Mouse (Mus musculus): Measurements from ENCODE around the gene Pttg1ip. TPM values are rescaled to one million over a fixed set of nuclear protein-coding genes. Genes with fewer than 3 reads are reported as not detected.
A peak's percentile ranks its signal among the peaks of the same experiment; 100 is the strongest.

Gene Pttg1ip
- polyA plus RNA-seq, 1 experiment from 2014 or later = 145 TPM

DNA sequence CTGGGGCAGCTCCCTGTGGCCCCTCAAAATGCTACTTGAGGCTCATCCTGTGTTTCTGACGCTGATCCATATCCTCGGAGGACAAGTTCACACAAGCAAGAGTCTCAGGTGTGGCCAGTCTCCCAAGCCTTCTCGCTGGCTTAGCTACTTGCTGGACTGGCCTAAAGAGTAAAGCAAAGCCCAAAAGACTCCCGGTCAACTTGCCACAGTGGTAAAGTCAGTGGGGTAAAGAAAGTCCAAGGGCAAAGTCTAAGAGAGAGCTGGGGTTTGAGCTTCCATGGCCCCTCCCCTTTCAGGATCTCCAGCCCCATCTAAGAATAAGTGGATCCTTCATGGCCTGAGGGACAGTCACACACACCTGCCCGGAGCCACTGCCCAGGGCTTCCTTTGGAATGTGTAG lies 29.4 kb upstream of the Pttg1ip start:
- Histone ChIP-seq H3K4me3 (no peak overlapping the region), H3K27me3 (no peaks in the 10 kb centered on the region), H3K9me3 (no peaks in the 10 kb centered on the region), H3K27ac (no peak overlapping the region), H3K9ac (no peak overlapping the region), H3K4me2 (no peak overlapping the region), H3K4me1 (no peaks in the 10 kb centered on the region), H3K36me3 (no peaks in the 10 kb centered on the region)
- 78% methylated on average over 5 of the region's 5 CpGs for WGBS
- ATAC-seq (ENCODE audit: insufficient number of reproducible peaks, low FRiP score, low TSS enrichment, low read depth) = no peak

DNA sequence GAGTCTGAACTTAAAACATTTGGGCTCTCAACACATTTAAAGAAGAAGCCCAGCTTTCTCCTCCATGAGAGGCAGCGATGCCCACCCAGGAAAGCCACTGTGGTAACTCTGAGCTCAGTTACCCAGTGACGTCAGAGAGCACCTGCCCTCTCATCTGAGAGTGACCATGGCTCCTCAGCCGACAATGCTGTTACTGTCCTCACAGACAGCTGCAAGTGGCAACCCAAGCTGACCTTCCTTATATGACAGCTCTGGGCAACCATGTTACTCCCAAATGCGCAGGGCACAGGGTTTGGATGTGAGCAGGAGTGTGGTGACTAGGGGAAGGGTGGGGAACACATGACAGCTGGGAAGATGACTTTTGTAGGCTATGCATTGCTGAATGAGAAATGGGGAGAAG lies 28.2 kb upstream of the Pttg1ip start:
- Histone ChIP-seq H3K27me3 (no peaks in the 10 kb centered on the region), H3K27ac (no peak overlapping the region), H3K4me3 (no peak overlapping the region), H3K4me1 (no peaks in the 10 kb centered on the region), H3K4me2 (no peak overlapping the region), H3K9ac (no peak overlapping the region), H3K36me3 (no peaks in the 10 kb centered on the region), H3K9me3 (no peaks in the 10 kb centered on the region)
- 80% methylated on average over 4 of the region's 4 CpGs for WGBS
- ATAC-seq (ENCODE audit: insufficient number of reproducible peaks, low FRiP score, low TSS enrichment, low read depth) = no peak

DNA sequence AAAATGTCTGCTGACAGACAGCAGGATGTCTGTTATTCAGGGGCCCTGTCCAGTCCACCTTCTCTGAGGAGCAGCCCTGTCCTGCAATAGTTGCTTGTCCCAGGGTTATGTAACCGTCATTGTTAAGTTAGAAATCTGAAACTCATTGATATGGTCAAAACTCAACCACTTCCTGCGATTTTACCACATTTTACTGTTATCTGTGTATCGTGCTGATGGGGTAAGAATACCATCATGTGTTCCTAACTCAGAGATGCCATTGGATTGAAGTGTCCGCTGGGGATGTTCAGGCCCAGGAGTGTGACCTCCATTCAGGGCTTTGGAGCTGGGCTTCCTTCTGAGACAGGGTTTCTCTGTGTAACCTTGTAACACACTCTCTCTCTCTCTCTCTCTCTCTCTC lies 26.6 kb upstream of the Pttg1ip start:
- ATAC-seq (ENCODE audit: insufficient number of reproducible peaks, low FRiP score, low TSS enrichment, low read depth) = no peak
- WGBS = 80% methylated on average over 4 of the region's 4 CpGs
- no peak overlapping the region for H3K4me3 ChIP-seq
- no peaks in the 10 kb centered on the region for H3K4me1 ChIP-seq
- no peaks in the 10 kb centered on the region for H3K9me3 ChIP-seq
- H3K27ac ChIP-seq = no peak overlapping the region
- H3K9ac ChIP-seq = no peak overlapping the region
- H3K27me3 ChIP-seq = no peaks in the 10 kb centered on the region
- no peaks in the 10 kb centered on the region for H3K36me3 ChIP-seq
- no peak overlapping the region for H3K4me2 ChIP-seq

DNA sequence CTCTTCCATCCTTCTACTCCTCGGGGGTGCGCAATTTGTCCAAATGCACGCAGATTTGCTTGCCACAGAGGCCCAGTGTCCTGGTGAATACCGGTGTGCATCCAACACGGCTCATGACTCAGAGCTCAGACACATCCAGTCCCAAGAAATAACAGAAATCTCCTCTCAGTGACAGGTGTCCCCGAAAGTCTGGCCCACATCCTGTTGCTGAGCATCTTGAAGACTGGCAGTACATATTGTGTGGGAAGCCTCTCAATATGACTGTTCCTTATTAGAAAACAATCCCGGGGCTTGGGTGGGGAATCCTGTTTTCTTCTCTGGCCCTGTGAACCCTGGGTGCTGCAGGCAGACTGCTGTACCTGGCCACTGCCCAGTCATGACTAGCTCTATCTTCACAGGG lies 24.9 kb upstream of the Pttg1ip start:
- no peak overlapping the region for H3K4me2 ChIP-seq
- H3K36me3 ChIP-seq = no peaks in the 10 kb centered on the region
- 91% methylated on average over 7 of the region's 7 CpGs for WGBS
- H3K27ac ChIP-seq = no peak overlapping the region
- no peaks in the 10 kb centered on the region for H3K9me3 ChIP-seq
- H3K4me3 ChIP-seq = no peak overlapping the region
- H3K4me1 ChIP-seq = no peaks in the 10 kb centered on the region
- no peaks in the 10 kb centered on the region for H3K27me3 ChIP-seq
- no peak for ATAC-seq (ENCODE audit: insufficient number of reproducible peaks, low FRiP score, low TSS enrichment, low read depth)
- H3K9ac ChIP-seq = no peak overlapping the region

DNA sequence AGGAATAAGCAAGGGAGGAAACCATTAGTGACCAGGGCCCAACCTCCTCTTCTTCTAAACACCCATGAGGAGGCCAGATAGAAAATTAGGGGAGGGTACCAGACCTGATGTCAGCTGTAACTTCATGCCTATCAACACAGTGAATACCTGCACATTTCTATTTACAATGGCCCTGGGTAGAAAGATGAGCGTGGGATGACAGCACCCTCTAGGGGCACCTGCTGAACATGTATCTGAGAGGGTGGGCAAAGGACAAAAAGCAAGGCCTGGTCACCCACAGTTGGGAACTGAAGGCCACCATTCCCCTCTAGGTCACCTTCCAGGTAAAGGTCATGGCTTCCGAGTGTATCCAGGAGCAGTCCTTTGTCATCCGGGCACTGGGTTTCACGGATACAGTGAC lies 23.9 kb upstream of the Pttg1ip start:
- Histone ChIP-seq H3K4me1 (no peaks in the 10 kb centered on the region), H3K4me2 (no peak overlapping the region), H3K4me3 (no peak overlapping the region), H3K27me3 (no peaks in the 10 kb centered on the region), H3K9ac (no peak overlapping the region), H3K36me3 (no peaks in the 10 kb centered on the region), H3K27ac (no peak overlapping the region), H3K9me3 (no peaks in the 10 kb centered on the region)
- no peak for ATAC-seq (ENCODE audit: insufficient number of reproducible peaks, low FRiP score, low TSS enrichment, low read depth)
- 93% methylated on average over 4 of the region's 4 CpGs for WGBS

DNA sequence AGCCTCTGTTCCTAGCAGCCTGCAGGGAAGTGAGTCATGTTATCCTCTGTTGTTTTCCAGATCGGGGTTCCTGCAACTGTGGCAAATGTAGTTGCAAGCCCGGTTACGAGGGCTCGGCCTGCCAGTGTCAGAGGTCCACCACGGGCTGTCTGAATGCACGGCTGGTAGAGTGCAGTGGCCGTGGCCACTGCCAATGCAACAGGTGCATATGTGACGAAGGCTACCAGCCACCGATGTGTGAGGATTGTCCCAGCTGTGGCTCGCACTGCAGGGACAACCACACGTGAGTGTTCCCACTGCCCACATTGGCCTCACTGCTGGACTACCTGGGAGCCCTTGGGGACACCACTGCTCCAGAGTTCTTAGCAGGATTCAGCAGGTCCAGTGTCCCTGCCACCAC lies 21.4 kb upstream of the Pttg1ip start:
- no peak overlapping the region for H3K9ac ChIP-seq
- no peaks in the 10 kb centered on the region for H3K36me3 ChIP-seq
- 84% methylated on average over 11 of the region's 11 CpGs for WGBS
- no peaks in the 10 kb centered on the region for H3K4me1 ChIP-seq
- H3K27me3 ChIP-seq = no peaks in the 10 kb centered on the region
- no peak overlapping the region for H3K4me3 ChIP-seq
- H3K9me3 ChIP-seq = no peaks in the 10 kb centered on the region
- ATAC-seq (ENCODE audit: insufficient number of reproducible peaks, low FRiP score, low TSS enrichment, low read depth) = no peak
- no peak overlapping the region for H3K4me2 ChIP-seq
- no peak overlapping the region for H3K27ac ChIP-seq

DNA sequence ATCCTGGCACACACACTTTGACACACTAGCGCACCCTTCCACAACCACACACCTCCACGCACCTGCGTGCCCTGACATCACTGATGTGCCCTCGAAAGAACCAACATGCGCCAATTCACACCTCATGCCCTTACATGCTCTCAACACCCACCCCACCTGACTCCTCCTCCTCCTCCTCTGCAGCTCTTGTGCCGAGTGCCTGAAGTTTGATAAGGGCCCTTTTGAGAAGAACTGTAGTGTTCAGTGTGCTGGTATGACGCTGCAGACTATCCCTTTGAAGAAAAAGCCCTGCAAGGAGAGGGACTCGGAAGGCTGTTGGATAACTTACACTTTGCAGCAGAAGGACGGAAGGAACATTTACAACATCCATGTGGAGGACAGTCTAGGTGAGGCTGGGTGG lies 20.7 kb upstream of the Pttg1ip start:
- Histone ChIP-seq H3K4me2 (no peak overlapping the region), H3K36me3 (no peaks in the 10 kb centered on the region), H3K4me1 (no peaks in the 10 kb centered on the region), H3K9me3 (no peaks in the 10 kb centered on the region), H3K27ac (no peak overlapping the region), H3K27me3 (no peaks in the 10 kb centered on the region), H3K9ac (no peak overlapping the region), H3K4me3 (no peak overlapping the region)
- 85% methylated on average over 9 of the region's 9 CpGs for WGBS
- ATAC-seq (ENCODE audit: insufficient number of reproducible peaks, low FRiP score, low TSS enrichment, low read depth) = no peak

- 75% methylated on average over 2 of the region's 2 CpGs for WGBS
- H3K9me3 ChIP-seq = no peaks in the 10 kb centered on the region
- H3K4me3 ChIP-seq = no peak overlapping the region
Observed at GRCm38 (mm10) chr10:77561508-77561907, 20.0 kb upstream of the Pttg1ip start.

GRCm38 (mm10) chr10:77565005-77565404 lies 16.5 kb upstream of the Pttg1ip start:
- H3K4me1 ChIP-seq = 0 out of 2 replicates have a peak, but pooled peaks cover 2% of the 10 kb centered on the region
- H3K4me3 ChIP-seq = no peak overlapping the region
- no peaks in the 10 kb centered on the region for H3K27me3 ChIP-seq
- no peak overlapping the region for H3K27ac ChIP-seq
- H3K9me3 ChIP-seq = no peaks in the 10 kb centered on the region
- no peak for ATAC-seq (ENCODE audit: insufficient number of reproducible peaks, low FRiP score, low TSS enrichment, low read depth)
- H3K36me3 ChIP-seq = no peaks in the 10 kb centered on the region
- WGBS = 79% methylated on average over 8 of the region's 8 CpGs
- H3K4me2 ChIP-seq = no peak overlapping the region
- H3K9ac ChIP-seq = no peak overlapping the region

More at GRCm38 (mm10) chr10:77561508-77561907, 20.0 kb upstream of the Pttg1ip start:
- ATAC-seq (ENCODE audit: insufficient number of reproducible peaks, low FRiP score, low TSS enrichment, low read depth) = no peak
- H3K27ac ChIP-seq = no peak overlapping the region
- H3K36me3 ChIP-seq = no peaks in the 10 kb centered on the region
- H3K4me1 ChIP-seq = no peaks in the 10 kb centered on the region
- H3K4me2 ChIP-seq = no peak overlapping the region
- no peak overlapping the region for H3K9ac ChIP-seq
- H3K27me3 ChIP-seq = no peaks in the 10 kb centered on the region

DNA sequence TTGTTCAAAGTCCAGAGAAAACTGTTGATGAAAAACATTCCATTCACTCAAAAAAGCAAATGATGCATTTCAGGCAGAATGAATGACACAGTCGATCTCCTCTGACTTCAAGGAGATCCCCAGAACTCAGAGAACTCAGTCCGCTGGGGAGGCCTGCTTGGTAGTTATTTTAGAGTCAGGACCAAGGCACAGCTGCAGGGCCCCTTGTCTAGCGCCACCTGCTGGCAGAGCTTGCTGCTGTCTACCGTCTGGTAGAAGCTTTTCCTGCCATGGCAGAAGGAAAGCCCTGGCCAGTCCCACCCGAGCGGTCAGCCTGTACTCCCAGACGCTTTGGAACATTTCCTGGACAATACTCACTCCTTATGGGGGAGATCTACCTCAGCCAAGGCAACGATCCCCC lies 14.9 kb upstream of the Pttg1ip start:
- no peaks in the 10 kb centered on the region for H3K36me3 ChIP-seq
- no peaks in the 10 kb centered on the region for H3K9me3 ChIP-seq
- H3K27me3 ChIP-seq = no peaks in the 10 kb centered on the region
- H3K4me3 ChIP-seq = no peak overlapping the region
- 0 out of 2 replicates have a peak, but pooled peaks cover 2% of the 10 kb centered on the region for H3K4me1 ChIP-seq
- H3K4me2 ChIP-seq = no peak overlapping the region
- no peak overlapping the region for H3K27ac ChIP-seq
- 40% methylated on average over 8 of the region's 8 CpGs for WGBS
- ATAC-seq (ENCODE audit: insufficient number of reproducible peaks, low FRiP score, low TSS enrichment, low read depth) = no peak
- no peak overlapping the region for H3K9ac ChIP-seq

DNA sequence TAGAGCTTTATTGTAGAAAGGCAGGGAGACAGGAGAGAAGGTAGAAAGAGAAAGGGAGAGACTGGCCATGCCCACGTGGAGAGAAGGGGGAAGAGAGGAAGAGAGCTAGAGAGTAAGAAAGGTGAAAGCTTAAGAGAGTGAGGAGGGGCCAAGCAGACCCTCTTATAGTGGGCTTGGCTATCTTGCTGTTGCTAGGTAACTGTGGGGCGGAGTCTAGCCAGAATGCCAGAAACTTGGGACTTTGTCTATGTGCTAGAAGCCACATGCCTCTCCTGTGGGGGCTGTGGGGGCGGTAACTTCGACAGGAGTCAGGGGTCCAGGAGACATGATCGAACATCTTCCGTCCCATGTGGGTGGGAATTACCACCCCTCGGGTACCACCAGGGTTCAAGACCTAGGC lies 12.0 kb upstream of the Pttg1ip start:
- no peaks in the 10 kb centered on the region for H3K36me3 ChIP-seq
- no peak for ATAC-seq (ENCODE audit: insufficient number of reproducible peaks, low FRiP score, low TSS enrichment, low read depth)
- H3K4me2 ChIP-seq = no peak overlapping the region
- no peaks in the 10 kb centered on the region for H3K9me3 ChIP-seq
- WGBS = 41% methylated on average over 7 of the region's 7 CpGs
- H3K9ac ChIP-seq = no peak overlapping the region
- H3K4me3 ChIP-seq = no peak overlapping the region
- peak overlapping the region; percentile 17; the same call in 1 of the 2 replicates for H3K27ac ChIP-seq
- no peaks in the 10 kb centered on the region for H3K27me3 ChIP-seq
- H3K4me1 ChIP-seq = 0 out of 2 replicates have a peak, but pooled peaks cover 5% of the 10 kb centered on the region

GRCm38 (mm10) chr10:77569973-77570658 lies 11.4 kb upstream of the Pttg1ip start:
- no peaks in the 10 kb centered on the region for H3K36me3 ChIP-seq
- no peak overlapping the region for H3K9ac ChIP-seq
- no peaks in the 10 kb centered on the region for H3K27me3 ChIP-seq
- no peak for ATAC-seq (ENCODE audit: insufficient number of reproducible peaks, low FRiP score, low TSS enrichment, low read depth)
- H3K9me3 ChIP-seq = no peaks in the 10 kb centered on the region
- 41% methylated on average over 6 of the region's 6 CpGs for WGBS
- H3K4me2 ChIP-seq = no peak overlapping the region
- H3K4me3 ChIP-seq = no peak overlapping the region
- H3K27ac ChIP-seq = peak overlapping the region; percentile 17; the same call in 1 of the 2 replicates
- H3K4me1 ChIP-seq = 0 out of 2 replicates have a peak, but pooled peaks cover 5% of the 10 kb centered on the region

DNA sequence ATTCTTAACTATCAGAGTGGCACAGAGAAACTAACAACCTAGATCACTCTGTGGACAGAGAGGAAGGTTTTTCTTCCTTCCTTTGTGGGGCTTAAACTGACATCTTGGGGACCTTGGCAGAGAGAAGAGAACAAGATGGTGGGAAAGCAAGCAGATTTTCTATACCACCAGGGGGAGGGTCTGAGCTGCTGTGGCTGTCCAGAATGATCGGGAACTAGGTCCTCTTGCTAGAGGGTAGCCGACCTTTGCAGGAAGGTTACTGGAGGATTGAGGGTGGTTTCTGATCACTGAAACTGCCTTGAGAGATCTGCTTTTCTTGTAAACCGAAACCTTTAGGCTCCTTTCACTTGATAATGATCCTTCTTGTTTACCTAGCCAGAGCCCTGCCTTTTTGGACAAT lies 9.3 kb upstream of the Pttg1ip start:
- Histone ChIP-seq H3K4me3 (no peak overlapping the region), H3K4me1 (0 out of 2 replicates have a peak, but pooled peaks cover 5% of the 10 kb centered on the region), H3K36me3 (no peaks in the 10 kb centered on the region), H3K9me3 (no peaks in the 10 kb centered on the region), H3K9ac (no peak overlapping the region), H3K4me2 (no peak overlapping the region), H3K27me3 (no peaks in the 10 kb centered on the region), H3K27ac (no peak overlapping the region)
- 21% methylated on average over 3 of the region's 3 CpGs for WGBS
- ATAC-seq (ENCODE audit: insufficient number of reproducible peaks, low FRiP score, low TSS enrichment, low read depth) = no peak
